Mouse (Mus musculus): Measurements from ENCODE around the gene Gng5. TPM values are rescaled to one million over a fixed set of nuclear protein-coding genes. Genes with fewer than 3 reads are reported as not detected.

Gene Gng5
- polyA plus RNA-seq, 1 experiment from 2014 or later: 1,249 TPM

- peak; percentile 69 for DNase-seq (ENCODE audit: low spot score)
- H3K27me3 ChIP-seq (ENCODE audit: insufficient read depth, low read length): no peaks in the 10 kb centered on the region
- peaks cover 9% of the 10 kb centered on the region; the same call in 1 of the 2 replicates for H3K36me3 ChIP-seq (ENCODE audit: insufficient read depth, low read length)
- peak overlapping the region; percentile 65 for H3K4me2 ChIP-seq (ENCODE audit: low read length)
- peaks cover 15% of the 10 kb centered on the region; the same call in 1 of the 2 replicates for H3K4me1 ChIP-seq (replicated peaks; ENCODE audit: insufficient read depth, low read length)
- TF ChIP-seq CTCF (IDR thresholded peaks at IDR 0.05; ENCODE audit: low read depth): no peak
- peak overlapping the region; percentile 95 for H3K9ac ChIP-seq (ENCODE audit: low read depth, low read length)
- H3K4me3 ChIP-seq (replicated peaks; ENCODE audit: low read depth, low read length): peak overlapping the region; percentile 92
- peak overlapping the region; percentile 98 for H3K27ac ChIP-seq
- WGBS: under 1% methylated on average over 51 of the region's 57 CpGs
- H3K9me3 ChIP-seq (replicated peaks; ENCODE audit: low read length): no peaks in the 10 kb centered on the region
- ATAC-seq (replicated peaks; ENCODE audit: low FRiP score, low read depth): peak; percentile 78
Observed at GRCm38 (mm10) chr3:146500003-146500809, 599 bp downstream of the Gng5 start.

GRCm38 (mm10) chr3:146500810-146501201 is 1.2 kb downstream of the Gng5 start:
- ATAC-seq (replicated peaks; ENCODE audit: low FRiP score, low read depth) (no peak), DNase-seq (ENCODE audit: low spot score) (no peak)
- peak overlapping the region; percentile 98 for H3K27ac ChIP-seq
- no peaks in the 10 kb centered on the region for H3K9me3 ChIP-seq (replicated peaks; ENCODE audit: low read length)
- 1% methylated on average over 5 of the region's 5 CpGs for WGBS
- H3K27me3 ChIP-seq (ENCODE audit: insufficient read depth, low read length): no peaks in the 10 kb centered on the region
- H3K4me3 ChIP-seq (replicated peaks; ENCODE audit: low read depth, low read length): peak overlapping the region; percentile 92
- H3K36me3 ChIP-seq (ENCODE audit: insufficient read depth, low read length): peaks cover 14% of the 10 kb centered on the region
- TF ChIP-seq CTCF (IDR thresholded peaks at IDR 0.05; ENCODE audit: low read depth): no peak
- peak overlapping the region; percentile 65 for H3K4me2 ChIP-seq (ENCODE audit: low read length)
- H3K4me1 ChIP-seq (replicated peaks; ENCODE audit: insufficient read depth, low read length): peaks cover 15% of the 10 kb centered on the region; the same call in 1 of the 2 replicates
- H3K9ac ChIP-seq (ENCODE audit: low read depth, low read length): peak overlapping the region; percentile 95

DNA sequence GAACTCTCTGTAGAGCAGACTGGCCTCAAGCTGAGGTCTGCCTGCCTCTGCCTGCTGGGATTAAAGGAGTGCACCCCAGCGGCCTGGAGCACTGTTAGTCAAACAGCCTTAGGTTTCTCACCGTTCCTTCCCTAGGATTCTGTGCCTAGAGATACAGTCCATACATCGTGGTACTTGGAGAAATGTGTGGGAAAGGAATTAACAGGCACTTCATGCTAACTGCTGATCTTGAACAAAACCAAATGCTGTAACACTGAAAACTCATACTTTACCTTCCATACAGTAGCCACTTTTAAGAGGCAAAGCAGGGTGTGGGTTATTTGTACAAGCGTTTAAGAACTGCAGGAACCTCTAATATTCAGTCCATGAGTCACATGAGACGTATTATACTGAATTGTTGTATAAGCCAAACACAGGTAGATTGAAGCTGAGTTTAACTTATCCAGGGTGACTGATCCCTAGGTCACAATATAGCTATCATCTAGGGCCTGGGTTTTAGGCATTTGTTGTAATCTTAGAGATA is 2.1 kb downstream of the Gng5 start:
- Histone ChIP-seq H3K36me3 (ENCODE audit: insufficient read depth, low read length) (peaks cover 20% of the 10 kb centered on the region), H3K4me2 (ENCODE audit: low read length) (peak overlapping the region; percentile 65), H3K9me3 (replicated peaks; ENCODE audit: low read length) (no peaks in the 10 kb centered on the region), H3K4me3 (replicated peaks; ENCODE audit: low read depth, low read length) (peak overlapping the region; percentile 92), H3K4me1 (replicated peaks; ENCODE audit: insufficient read depth, low read length) (peaks cover 15% of the 10 kb centered on the region; the same call in 1 of the 2 replicates), H3K27ac (no peak overlapping the region), H3K27me3 (ENCODE audit: insufficient read depth, low read length) (no peaks in the 10 kb centered on the region), H3K9ac (ENCODE audit: low read depth, low read length) (peak overlapping the region; percentile 95; the same call in 1 of the 2 replicates)
- TF ChIP-seq CTCF (IDR thresholded peaks at IDR 0.05; ENCODE audit: low read depth): no peak
- ATAC-seq (replicated peaks; ENCODE audit: low FRiP score, low read depth) (no peak), DNase-seq (ENCODE audit: low spot score) (no peak)
- WGBS: 43% methylated on average over 5 of the region's 5 CpGs

DNA sequence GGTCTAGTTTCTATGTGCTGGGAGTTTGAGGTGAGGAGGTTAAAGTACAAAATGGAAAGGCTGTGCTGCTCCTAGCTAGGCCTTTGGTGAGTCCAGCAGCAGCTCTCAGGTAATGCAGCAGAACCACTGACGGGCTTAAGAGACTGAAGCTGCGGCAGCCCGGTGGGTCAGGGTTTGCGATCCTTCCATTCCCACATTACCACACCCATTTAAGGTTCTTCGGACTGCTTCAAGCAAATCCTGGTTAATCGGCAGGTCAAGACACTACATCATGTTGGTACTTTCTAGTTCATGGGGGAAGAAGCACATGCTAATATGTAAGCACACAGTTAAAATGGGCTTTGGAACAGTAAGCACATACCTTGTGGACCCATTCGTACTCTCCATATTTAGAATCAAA is 7.1 kb downstream of the Gng5 start:
- H3K9me3 ChIP-seq (replicated peaks; ENCODE audit: low read length): no peaks in the 10 kb centered on the region
- H3K27ac ChIP-seq: no peak overlapping the region
- no peak overlapping the region for H3K4me2 ChIP-seq (ENCODE audit: low read length)
- H3K36me3 ChIP-seq (ENCODE audit: insufficient read depth, low read length): peaks cover 51% of the 10 kb centered on the region
- peaks cover 8% of the 10 kb centered on the region; the same call in 1 of the 2 replicates for H3K4me1 ChIP-seq (replicated peaks; ENCODE audit: insufficient read depth, low read length)
- no peak overlapping the region for H3K9ac ChIP-seq (ENCODE audit: low read depth, low read length)
- H3K4me3 ChIP-seq (replicated peaks; ENCODE audit: low read depth, low read length): no peak overlapping the region
- no peak for TF ChIP-seq CTCF (IDR thresholded peaks at IDR 0.05; ENCODE audit: low read depth)
- DNase-seq (ENCODE audit: low spot score): no peak
- no peaks in the 10 kb centered on the region for H3K27me3 ChIP-seq (ENCODE audit: insufficient read depth, low read length)
- ATAC-seq (replicated peaks; ENCODE audit: low FRiP score, low read depth): no peak
- 95% methylated on average over 7 of the region's 7 CpGs for WGBS

DNA sequence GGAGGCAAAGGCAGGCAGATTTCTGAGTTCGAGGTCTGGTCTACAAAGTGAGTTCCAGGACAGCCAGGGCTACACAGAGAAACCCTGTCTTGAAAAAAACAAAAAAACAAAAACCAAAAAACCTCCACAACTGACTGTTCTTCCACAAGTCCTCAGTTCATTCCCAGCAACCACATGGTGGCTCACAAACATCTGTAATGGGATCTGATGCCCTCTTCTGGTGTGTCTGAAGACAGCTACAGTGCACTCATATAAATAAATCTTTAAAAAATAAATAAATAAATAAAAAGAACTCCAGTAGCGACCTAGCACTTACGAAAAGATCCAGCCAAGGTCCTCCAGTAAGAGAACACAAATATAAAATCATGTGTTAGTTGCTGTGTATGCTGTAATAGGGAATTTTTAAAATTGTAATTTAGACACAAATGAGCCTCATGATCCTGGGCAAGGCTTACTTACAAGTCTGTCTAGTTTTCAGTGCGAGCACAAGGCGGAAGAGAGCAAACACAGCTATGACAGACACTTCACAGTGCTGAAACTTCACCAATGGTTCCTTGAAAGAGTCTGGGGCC is 20.7 kb downstream of the Gng5 start:
- WGBS: 29% methylated on average over 5 of the region's 5 CpGs
- no peak for ATAC-seq (replicated peaks; ENCODE audit: low FRiP score, low read depth)

More for the DNA sequence above, 20.7 kb downstream of the Gng5 start:
- Histone ChIP-seq H3K4me3 (replicated peaks; ENCODE audit: low read depth, low read length) (peak overlapping the region; percentile 66), H3K27me3 (ENCODE audit: insufficient read depth, low read length) (no peaks in the 10 kb centered on the region), H3K9ac (ENCODE audit: low read depth, low read length) (peak overlapping the region; percentile 72), H3K36me3 (ENCODE audit: insufficient read depth, low read length) (0 out of 2 replicates have a peak, but pooled peaks cover 9% of the 10 kb centered on the region), H3K4me2 (ENCODE audit: low read length) (peak overlapping the region; percentile 57), H3K9me3 (replicated peaks; ENCODE audit: low read length) (no peaks in the 10 kb centered on the region), H3K4me1 (replicated peaks; ENCODE audit: insufficient read depth, low read length) (no peaks in the 10 kb centered on the region), H3K27ac (peak overlapping the region; percentile 99)
- TF ChIP-seq CTCF (IDR thresholded peaks at IDR 0.05; ENCODE audit: low read depth): peak; percentile 16; the same call in 1 of the 2 replicates
- DNase-seq (ENCODE audit: low spot score): no peak

All from kidney, postnatal 0 days (tissue).